Mouse (Mus musculus) CH12.LX (cell line): ENCODE measurements at regions not wholly inside any gene's neighbourhood (a gene's known extent, or its start where the extent isn't known, plus 50 kb on each side); places are given as distances from the start of the nearest gene placed in this dataset.

Source experiments
- DNase-seq: peaks from one replicate; pipeline ENCODE4 v3.0.0-alpha.2; 2013; ENCODE audit errors: extremely low read depth
- H3K27ac ChIP-seq: 2 replicates; pipeline ENCODE4 v1.5.1; 2012; ENCODE audit warnings: low read depth, mild to moderate bottlenecking, control low read depth, moderate library complexity; ENCODE audit not compliant: insufficient read depth
- H3K27me3 ChIP-seq: replicated peaks from 2 replicates; pipeline ENCODE3; 2012; ENCODE audit warnings: inconsistent platforms
- H3K36me3 ChIP-seq, 2 experiments: replicated peaks in 1 of 2; 2 replicates each; pipeline versions ENCODE3 to v1.6.1; 2012; ENCODE audit warnings: inconsistent platforms in 1 of 2, low read length in 1 of 2, mild to moderate bottlenecking in 1 of 2, mixed read lengths in 1 of 2, moderate library complexity in 1 of 2; ENCODE audit not compliant: control insufficient read depth in 1 of 2, insufficient read depth in 1 of 2
- H3K4me1 ChIP-seq, 2 experiments: 2 replicates each; pipeline ENCODE4 v1.6.1; 2012; ENCODE audit warnings: inconsistent platforms in 1 of 2, moderate library complexity in 1 of 2; ENCODE audit not compliant: insufficient read depth in 2 of 2, control insufficient read depth in 1 of 2
- H3K4me2 ChIP-seq: 2 replicates; pipeline ENCODE4 v1.6.1; 2012; ENCODE audit warnings: low read depth, mild to moderate bottlenecking, control low read depth; ENCODE audit not compliant: poor library complexity, insufficient read depth, severe bottlenecking
- H3K4me3 ChIP-seq, 3 experiments: fragments of 150-350 bp in 1 of 3; sonication (generic) in 1 of 3; replicated peaks in 1 of 3; 2 replicates each; pipeline versions ENCODE3 to v1.5.1; 2011 to 2012; ENCODE audit warnings: low read depth in 2 of 3, low read length in 2 of 3, mild to moderate bottlenecking in 2 of 3, moderate library complexity in 2 of 3, control low read depth in 1 of 3, improper control_type of control experiment in 1 of 3, inconsistent platforms in 1 of 3, mixed read lengths in 1 of 3; ENCODE audit not compliant: poor library complexity in 1 of 3
- H3K79me2 ChIP-seq: replicated peaks from 2 replicates; pipeline ENCODE4 v1.6.1; 2012; ENCODE audit warnings: mild to moderate bottlenecking, moderate library complexity; ENCODE audit not compliant: control insufficient read depth, poor library complexity, insufficient read depth, severe bottlenecking; ENCODE audit errors: extremely low read depth
- H3K9ac ChIP-seq: 2 replicates; pipeline ENCODE4 v1.6.1; 2012; ENCODE audit warnings: low read depth, mild to moderate bottlenecking, control low read depth, moderate library complexity; ENCODE audit not compliant: insufficient read depth
- H3K9me3 ChIP-seq: replicated peaks from 2 replicates; pipeline ENCODE3; 2012; ENCODE audit warnings: low read length, inconsistent platforms, mixed read lengths
- BHLHE40 ChIP-seq: IDR thresholded peaks from 2 replicates; pipeline ENCODE4 v1.6.1; 2011; ENCODE audit warnings: mild to moderate bottlenecking, low read depth, low read length, improper control_type of control experiment
- CTCF ChIP-seq, 2 experiments: IDR thresholded peaks in 1 of 2; conservative IDR thresholded peaks in 1 of 2; 2 replicates each; pipeline ENCODE4 v1.5.1; 2011 to 2012; ENCODE audit warnings: low read depth in 2 of 2, low read length in 2 of 2, improper control_type of control experiment in 1 of 2, inconsistent platforms in 1 of 2, mild to moderate bottlenecking in 1 of 2, moderate library complexity in 1 of 2
- ELF1 ChIP-seq: IDR thresholded peaks from 2 replicates; pipeline ENCODE4 v1.6.1; 2014; ENCODE audit warnings: low read depth, mild to moderate bottlenecking, inconsistent platforms, low read length, improper control_type of control experiment
- EP300 ChIP-seq: IDR thresholded peaks from 2 replicates; pipeline ENCODE4 v1.6.1; 2011; ENCODE audit warnings: low read length, improper control_type of control experiment
- ETS1 ChIP-seq: conservative IDR thresholded peaks from 2 replicates; pipeline ENCODE4 v1.6.1; 2012; ENCODE audit warnings: low read depth, mild to moderate bottlenecking, inconsistent platforms, low read length, improper control_type of control experiment, moderate library complexity
- GABPA ChIP-seq: IDR thresholded peaks from 2 replicates; pipeline ENCODE4 v1.6.1; 2012; ENCODE audit warnings: low read depth, low read length, improper control_type of control experiment, inconsistent platforms; ENCODE audit not compliant: insufficient replicate concordance
- IRF4 ChIP-seq: IDR thresholded peaks from 2 replicates; pipeline ENCODE4 v1.6.1; 2014; ENCODE audit warnings: low read depth, mild to moderate bottlenecking, inconsistent platforms, low read length, improper control_type of control experiment
- JUND ChIP-seq: conservative IDR thresholded peaks from 2 replicates; pipeline ENCODE4 v1.6.1; 2011; ENCODE audit warnings: low read depth, low read length, improper control_type of control experiment
- KAT2A ChIP-seq: IDR thresholded peaks from 2 replicates; pipeline ENCODE4 v1.6.1; 2012; ENCODE audit warnings: low read length, improper control_type of control experiment, inconsistent platforms; ENCODE audit not compliant: insufficient replicate concordance
- MAZ ChIP-seq: IDR thresholded peaks from 2 replicates; pipeline ENCODE4 v1.6.1; 2012; ENCODE audit warnings: low read depth, mild to moderate bottlenecking, inconsistent platforms, low read length, improper control_type of control experiment, moderate library complexity
- PAX5 ChIP-seq: IDR thresholded peaks from 2 replicates; pipeline ENCODE4 v1.6.1; 2012; ENCODE audit warnings: low read length, inconsistent platforms, mixed read lengths
- POLR2A ChIP-seq: IDR thresholded peaks from 2 replicates; pipeline ENCODE4 v1.6.1; 2011; ENCODE audit warnings: low read depth, mild to moderate bottlenecking, improper control_type of control experiment, low read length
- SIN3A ChIP-seq: IDR thresholded peaks from 2 replicates; pipeline ENCODE4 v1.6.1; 2012; ENCODE audit warnings: low read length, improper control_type of control experiment, inconsistent platforms
- TCF12 ChIP-seq: IDR thresholded peaks from 2 replicates; pipeline ENCODE4 v1.6.1; 2014; ENCODE audit warnings: low read depth, mild to moderate bottlenecking, inconsistent platforms, low read length, improper control_type of control experiment
- UBTF ChIP-seq: IDR thresholded peaks from 2 replicates; pipeline ENCODE4 v1.6.1; 2012; ENCODE audit warnings: low read depth, mild to moderate bottlenecking, inconsistent platforms, low read length, improper control_type of control experiment, moderate library complexity
- ZC3H11A ChIP-seq: IDR thresholded peaks from 2 replicates; pipeline ENCODE4 v1.6.1; 2012; ENCODE audit warnings: low read depth, mild to moderate bottlenecking, inconsistent platforms, low read length, improper control_type of control experiment
- dilution Hi-C: fragments of 300-500 bp; cut with MboI; formaldehyde crosslinking; loops from 2 replicates; pipeline ENCODE4 v1.14.3; 2020; ENCODE audit warnings: low sequenced_read_pairs; ENCODE audit not compliant: extremely low pct_unique_long_range_greater_than_20kb, extremely low pct_ligation_motif_present
- in situ Hi-C: fragments of 300-500 bp; cut with MboI; formaldehyde crosslinking; loops from 3 replicates; pipeline ENCODE4 v1.14.3; 2019; ENCODE audit warnings: low sequenced_read_pairs, low pct_ligation_motif_present, low pct_unique_long_range_greater_than_20kb, mixed read lengths

- DNase-seq: no peak
- in situ Hi-C loops: no loop called here
- no peaks in the 10 kb centered on the region for H3K27me3 ChIP-seq
- dilution Hi-C loops: no loop called here
- no peak overlapping the region for H3K4me3 ChIP-seq
- H3K4me1 ChIP-seq: peaks cover 3% of the 10 kb centered on the region in 2 experiments; a peak in 3 of 4 replicates
- H3K79me2 ChIP-seq: no peaks in the 10 kb centered on the region
- no peak for TF ChIP-seq KAT2A
- TF ChIP-seq GABPA: no peak
- no peak for TF ChIP-seq ZC3H11A
- H3K36me3 ChIP-seq: no peaks in the 10 kb centered on the region
- H3K9me3 ChIP-seq: no peaks in the 10 kb centered on the region
- no peak overlapping the region for H3K27ac ChIP-seq
- no peak overlapping the region for H3K9ac ChIP-seq
- no peak overlapping the region for H3K4me2 ChIP-seq
Observed at GRCm38 (mm10) chr12:16457419-16457818, 153.3 kb downstream of the Lpin1 start.

GRCm38 (mm10) chr12:16450771-16451435, 159.9 kb downstream of the Lpin1 start:
- H3K4me2 ChIP-seq: no peak overlapping the region
- no peaks in the 10 kb centered on the region for H3K79me2 ChIP-seq
- H3K27me3 ChIP-seq: no peaks in the 10 kb centered on the region
- DNase-seq: no peak
- in situ Hi-C loops: no loop called here
- no peaks in the 10 kb centered on the region for H3K4me1 ChIP-seq
- H3K9ac ChIP-seq: no peak overlapping the region
- H3K36me3 ChIP-seq: no peaks in the 10 kb centered on the region
- dilution Hi-C loops: no loop called here
- H3K9me3 ChIP-seq: peaks cover 4% of the 10 kb centered on the region
- TF ChIP-seq TCF12: no peak
- no peak for TF ChIP-seq JUND
- no peak for TF ChIP-seq GABPA
- TF ChIP-seq POLR2A: no peak
- no peak for TF ChIP-seq PAX5
- TF ChIP-seq BHLHE40: no peak
- H3K4me3 ChIP-seq: no peak overlapping the region
- no peak overlapping the region for H3K27ac ChIP-seq

GRCm38 (mm10) chr12:16438717-16439116, 172.0 kb downstream of the Lpin1 start:
- H3K36me3 ChIP-seq: no peaks in the 10 kb centered on the region
- dilution Hi-C loops: no loop called here

More at GRCm38 (mm10) chr12:16438717-16439116, 172.0 kb downstream of the Lpin1 start:
- Histone ChIP-seq H3K27ac (no peak overlapping the region), H3K9me3 (no peaks in the 10 kb centered on the region), H3K79me2 (no peaks in the 10 kb centered on the region), H3K27me3 (no peaks in the 10 kb centered on the region), H3K4me2 (no peak overlapping the region), H3K9ac (no peak overlapping the region), H3K4me3 (no peak overlapping the region), H3K4me1 (peaks cover 0 to 4% of the 10 kb centered on the region in 2 experiments; a peak in 1 of 4 replicates)
- no peak for TF ChIP-seq CTCF (conservative IDR thresholded peaks at IDR 0.05 in 1 of 2, IDR thresholded peaks at IDR 0.05 in 1 of 2; ENCODE audit: low read depth in 2 of 2, low read length in 2 of 2)
- no peak for TF ChIP-seq ELF1
- no peak for TF ChIP-seq ZC3H11A
- TF ChIP-seq IRF4: no peak
- TF ChIP-seq UBTF: no peak
- no peak for TF ChIP-seq ETS1
- TF ChIP-seq SIN3A: no peak
- TF ChIP-seq EP300: no peak
- no peak for TF ChIP-seq MAZ
- no peak for DNase-seq
- in situ Hi-C loops: no loop called here
